ENCODE assay signal across 13 mouse cellular contexts in the genomic region with DNA sequence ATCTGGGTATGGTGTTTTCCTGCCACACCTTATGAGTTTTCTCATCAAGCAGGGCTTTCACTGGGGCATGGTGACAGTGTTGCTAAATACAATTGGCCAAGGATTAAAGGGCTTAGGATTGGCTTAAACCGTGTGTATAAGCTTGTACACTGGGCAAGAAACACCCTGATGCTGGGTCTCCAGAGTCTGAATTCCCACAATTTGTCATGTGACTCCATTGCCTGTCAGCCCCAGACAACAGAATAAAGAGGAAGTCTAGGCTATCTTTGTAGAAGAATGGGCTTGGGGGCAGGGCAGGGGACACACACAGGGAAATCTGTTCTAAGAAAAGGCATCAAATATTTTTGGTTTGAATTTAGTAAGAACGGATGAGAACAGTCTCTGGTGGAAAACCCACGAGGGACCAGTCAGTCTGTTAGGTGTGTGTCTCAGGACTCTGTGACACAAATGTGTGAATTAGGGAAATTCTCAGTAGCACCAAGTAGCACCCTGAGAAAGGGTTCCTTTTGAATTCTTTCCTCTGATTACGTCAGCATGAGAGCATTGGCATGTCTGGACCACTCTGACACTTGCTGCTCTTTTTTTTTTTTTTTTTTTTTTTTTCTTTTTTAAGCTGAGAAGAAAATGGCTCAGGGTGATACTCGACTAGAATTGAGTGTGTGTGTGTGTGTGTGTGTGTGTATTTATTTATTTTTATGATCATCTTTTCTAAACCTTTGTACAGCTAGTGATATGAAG.
DNase-seq lines count a peak whose midpoint lies in the region; ATAC-seq and TF ChIP-seq lines count a peak whose summit lies in the region.
"Had no signal": no experiment of that assay in that cellular context is flagged by ENCODE, and none has a peak within 500 bp of the region (broad histone marks: within the 10 kb centered on the region; RNA-seq: fewer than 3 reads in every experiment).

No protein-coding gene starts in this region.

- no peak overlapping the region for H3K4me3 ChIP-seq in midbrain, embryonic 11.5 days (ENCODE audit: low read depth, low read length)
- no peak overlapping the region for H3K4me3 ChIP-seq in midbrain, embryonic 16.5 days (ENCODE audit: low read depth, low read length)
- no peak overlapping the region for H3K4me3 ChIP-seq in forebrain, embryonic 12.5 days (replicated peaks)
- no peak overlapping the region for H3K4me3 ChIP-seq in myocyte
- H3K4me3 ChIP-seq: neural tube, embryonic 15.5 days had no signal

- no peaks in the 10 kb centered on the region for H3K36me3 ChIP-seq in midbrain, embryonic 11.5 days (ENCODE audit: control insufficient read depth, insufficient read depth, low read length)
- no peaks in the 10 kb centered on the region for H3K36me3 ChIP-seq in midbrain, embryonic 16.5 days (ENCODE audit: control insufficient read depth, insufficient read depth, low read length)
- no peaks in the 10 kb centered on the region for H3K36me3 ChIP-seq in forebrain, embryonic 12.5 days (replicated peaks)
- H3K36me3 ChIP-seq in myocyte (ENCODE audit: control insufficient read depth, insufficient read depth): no peaks in the 10 kb centered on the region
- H3K36me3 ChIP-seq: neural tube, embryonic 15.5 days had no signal

- H3K27ac ChIP-seq in midbrain, embryonic 11.5 days (ENCODE audit: low read depth, low read length): no peak overlapping the region
- H3K27ac ChIP-seq in midbrain, embryonic 16.5 days (ENCODE audit: low read length): no peak overlapping the region
- H3K27ac ChIP-seq in forebrain, embryonic 12.5 days: no peak overlapping the region
- H3K27ac ChIP-seq: macrophage; neural tube, embryonic 15.5 days had no signal

- no peaks in the 10 kb centered on the region for H3K9me3 ChIP-seq in midbrain, embryonic 11.5 days (ENCODE audit: control insufficient read depth, low read length)
- no peaks in the 10 kb centered on the region for H3K9me3 ChIP-seq in midbrain, embryonic 16.5 days (replicated peaks; ENCODE audit: control insufficient read depth, low read length, poor library complexity, severe bottlenecking)
- H3K9me3 ChIP-seq in forebrain, embryonic 12.5 days: no peaks in the 10 kb centered on the region
- H3K9me3 ChIP-seq: neural tube, embryonic 15.5 days had no signal

- peak; percentile 71 for ATAC-seq in midbrain, embryonic 11.5 days (ENCODE audit: low FRiP score)
- ATAC-seq in midbrain, embryonic 16.5 days: no peak
- ATAC-seq in forebrain, embryonic 12.5 days (ENCODE audit: low FRiP score): peak; percentile 60; the same call in 1 of the 2 replicates

- H3K9ac ChIP-seq in midbrain, embryonic 11.5 days (ENCODE audit: low read length): no peak overlapping the region
- no peak overlapping the region for H3K9ac ChIP-seq in midbrain, embryonic 16.5 days (ENCODE audit: low read depth, low read length)
- no peak overlapping the region for H3K9ac ChIP-seq in forebrain, embryonic 12.5 days
- H3K9ac ChIP-seq: neural tube, embryonic 15.5 days had no signal

- no peak overlapping the region for H3K4me2 ChIP-seq in midbrain, embryonic 11.5 days
- no peak overlapping the region for H3K4me2 ChIP-seq in midbrain, embryonic 16.5 days (ENCODE audit: low read length)
- no peak overlapping the region for H3K4me2 ChIP-seq in forebrain, embryonic 12.5 days
- no peak overlapping the region for H3K4me2 ChIP-seq in myocyte (ENCODE audit: low read depth)
- H3K4me2 ChIP-seq: neural tube, embryonic 15.5 days had no signal

- no peaks in the 10 kb centered on the region for H3K79me2 ChIP-seq in myocyte (ENCODE audit: control insufficient read depth, insufficient read depth)

- peak; percentile 24 for DNase-seq in embryo, embryonic 11 days
- no peak for DNase-seq in embryo, embryonic 9.5 days (ENCODE audit: extremely low spot score)
- DNase-seq in midbrain, embryonic 11.5 days (ENCODE audit: low spot score, missing footprints): peak; percentile 84
- no peak for DNase-seq in liver
- DNase-seq in ovary, postnatal 10 days (ENCODE audit: low spot score): no peak
- DNase-seq: cerebellum, postnatal 10 days; gastrocnemius, postnatal 36 days; heart, postnatal 14 days had no signal

- no peaks in the 10 kb centered on the region for H3K27me3 ChIP-seq in midbrain, embryonic 11.5 days (ENCODE audit: control insufficient read depth, insufficient read depth, low read length)
- H3K27me3 ChIP-seq in midbrain, embryonic 16.5 days (ENCODE audit: control insufficient read depth, insufficient read depth, low read depth, low read length): no peaks in the 10 kb centered on the region
- no peaks in the 10 kb centered on the region for H3K27me3 ChIP-seq in forebrain, embryonic 12.5 days
- H3K27me3 ChIP-seq in myocyte (ENCODE audit: control insufficient read depth, insufficient read depth, insufficient read length): no peaks in the 10 kb centered on the region
- H3K27me3 ChIP-seq: neural tube, embryonic 15.5 days had no signal

- TF ChIP-seq POLR2A in myocyte (IDR thresholded peaks at IDR 0.05; ENCODE audit: insufficient read length, low read depth): no peak

- 30% methylated on average over 5 of the region's 5 CpGs for whole genome bisulfite sequencing in midbrain, embryonic 11.5 days
- 28% methylated on average over 5 of the region's 5 CpGs for WGBS in midbrain, embryonic 16.5 days
- WGBS in forebrain, embryonic 12.5 days: 34% methylated on average over 5 of the region's 5 CpGs

- H3K4me1 ChIP-seq in midbrain, embryonic 11.5 days (ENCODE audit: control insufficient read depth, insufficient read depth, low read length): no peaks in the 10 kb centered on the region; the same call in 1 of the 2 replicates
- 0 out of 2 replicates have a peak, but pooled peaks cover 4% of the 10 kb centered on the region for H3K4me1 ChIP-seq in midbrain, embryonic 16.5 days (ENCODE audit: control insufficient read depth, insufficient read depth, low read length)
- peaks cover 13% of the 10 kb centered on the region for H3K4me1 ChIP-seq in forebrain, embryonic 12.5 days

- H3ac ChIP-seq in myocyte (ENCODE audit: control insufficient read depth, insufficient read length): no peak overlapping the region

TF ChIP-seq in myocyte, 11 proteins besides CTCF, POLR2A, EP300 and RAD21:
- TF ChIP-seq TCF3 (IDR thresholded peaks at IDR 0.05; ENCODE audit: insufficient read length, low read depth) (no peak), SRF (IDR thresholded peaks at IDR 0.05; ENCODE audit: control insufficient read depth, insufficient read length, low read depth) (no peak), MYOG (IDR thresholded peaks at IDR 0.05; ENCODE audit: control insufficient read depth in 1 of 3, insufficient read depth in 1 of 3, insufficient read length in 2 of 3, low read depth in 2 of 3) (no peak), MAX (IDR thresholded peaks at IDR 0.05; ENCODE audit: low read depth) (no peak), CEBPB (IDR thresholded peaks at IDR 0.05; ENCODE audit: insufficient read depth, poor library complexity, severe bottlenecking) (peak; percentile 80; the same call in 1 of the 2 replicates), TCF12 (IDR thresholded peaks at IDR 0.05; ENCODE audit: insufficient read depth, poor library complexity, severe bottlenecking) (no peak), MYOD1 (IDR thresholded peaks at IDR 0.05; ENCODE audit: control insufficient read depth in 1 of 3, insufficient read length in 2 of 3, low read depth in 2 of 3) (no peak), E2F4 (IDR thresholded peaks at IDR 0.05; ENCODE audit: insufficient read depth) (no peak)

Comparison
In these comparisons a context has a peak if more than half of its experiments do, and no peak if none do; other contexts are left out.
1. DNase-seq: peak in embryo, embryonic 11 days (single experiment) and midbrain, embryonic 11.5 days (single experiment); none in embryo, embryonic 9.5 days (single experiment), liver (single experiment) and ovary, postnatal 10 days (single experiment).